Mouse (Mus musculus) spleen, adult 2 months (tissue): ENCODE measurements around the gene Tmem179.

Source experiments
- CTCF ChIP-seq: fragments of 200-500 bp; IDR thresholded peaks from 2 replicates; pipeline ENCODE4 v1.5.1; 2011; ENCODE audit warnings: mild to moderate bottlenecking, inconsistent platforms; ENCODE audit not compliant: insufficient read depth, insufficient read length, insufficient replicate concordance; ENCODE audit errors: extremely low read depth
- POLR2A ChIP-seq: fragments of 200-500 bp; IDR thresholded peaks from 2 replicates; pipeline ENCODE4 v1.6.1; 2011; ENCODE audit warnings: low read depth, low read length, inconsistent platforms

DNA sequence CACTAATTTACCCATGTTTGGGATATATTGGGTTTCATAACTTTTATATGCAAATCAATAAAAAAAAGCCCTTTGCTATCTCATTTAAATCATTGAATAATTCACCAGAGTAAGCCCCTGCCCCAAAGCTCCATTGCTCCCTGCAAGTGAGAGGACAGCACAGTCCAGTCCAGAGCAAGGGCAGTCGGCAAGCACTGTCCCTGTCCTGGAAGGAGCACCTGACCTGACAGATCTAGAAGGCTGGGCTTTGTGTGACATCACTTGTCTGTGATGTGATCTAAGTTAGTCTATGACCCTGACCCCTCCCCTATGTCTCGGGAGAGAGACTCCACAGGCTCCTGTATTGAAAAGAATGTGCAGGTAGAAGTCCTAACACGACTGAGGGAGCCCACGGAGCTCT, 17.2 kb upstream of the Tmem179 start:
- TF ChIP-seq CTCF (no peak), POLR2A (no peak)
